Mouse (Mus musculus) heart, adult 2 months (tissue): ENCODE measurements at regions not wholly inside any gene's neighbourhood (a gene's known extent, or its start where the extent isn't known, plus 50 kb on each side); places are given as distances from the start of the nearest gene placed in this dataset.

ENCODE experiments used
- DNase-seq, 2 experiments: peaks; one replicate each; pipeline ENCODE4 v3.0.0; 2021
- H3K27ac ChIP-seq: fragments of 200-600 bp; 2 replicates; pipeline ENCODE4 v1.8.1; 2022
- H3K27me3 ChIP-seq: fragments of 200-500 bp; 2 replicates; pipeline ENCODE4 v1.6.1; 2012; ENCODE audit warnings: mild to moderate bottlenecking, low read length, inconsistent platforms, mixed read lengths; ENCODE audit not compliant: control insufficient read depth, insufficient read depth
- H3K36me3 ChIP-seq: fragments of 200-500 bp; 2 replicates; pipeline ENCODE4 v1.6.1; 2012; ENCODE audit warnings: low read length, inconsistent platforms; ENCODE audit not compliant: control insufficient read depth, insufficient read depth
- H3K4me1 ChIP-seq: fragments of 200-500 bp; 2 replicates; pipeline ENCODE4 v1.6.1; 2011; ENCODE audit warnings: low read length; ENCODE audit not compliant: control insufficient read depth, insufficient read depth
- H3K4me3 ChIP-seq: fragments of 200-600 bp; 2 replicates; pipeline ENCODE4 v1.8.1; 2022
- H3K79me2 ChIP-seq: fragments of 200-500 bp; replicated peaks from 2 replicates; pipeline ENCODE4 v1.6.1; 2012; ENCODE audit warnings: mild to moderate bottlenecking, inconsistent platforms, low read length, moderate library complexity, mixed read lengths; ENCODE audit not compliant: control insufficient read depth, insufficient read depth
- H3K9ac ChIP-seq: fragments of 200-500 bp; 2 replicates; pipeline ENCODE4 v1.6.1; 2012; ENCODE audit warnings: low read depth, mild to moderate bottlenecking, control low read depth, inconsistent platforms, low read length, mixed read lengths
- CTCF ChIP-seq: fragments of 200-600 bp; IDR thresholded peaks from 2 replicates; pipeline ENCODE4 v1.8.1; 2022; ENCODE audit warnings: antibody characterized with exemption, mild to moderate bottlenecking, moderate library complexity
- EP300 ChIP-seq: fragments of 200-500 bp; IDR thresholded peaks from 2 replicates; pipeline ENCODE4 v1.6.1; 2011; ENCODE audit warnings: low read depth, low read length, control low read depth; ENCODE audit not compliant: insufficient read depth
- POLR2A ChIP-seq: fragments of 200-500 bp; IDR thresholded peaks from 2 replicates; pipeline ENCODE4 v1.6.1; 2011; ENCODE audit warnings: mild to moderate bottlenecking, low read depth, low read length, control low read depth; ENCODE audit not compliant: insufficient read depth
- WGBS: fragments of 180-500 bp; shearing (Covaris S2); methylation state at CpG from one replicate; pipeline ENCODE4 v1.1.7; 2018; 5-methylcytosine and 5-hydroxymethylcytosine counted together
- intact Hi-C: fragments of 180-260 bp; cut with DNase I; formaldehyde crosslinking; loops from one replicate; pipeline ENCODE4 v1.15.1; 2025
- microRNA-seq, 2 experiments: library from miRNA; unstranded; fragments of <30 nt; microRNA quantifications; one replicate each; pipeline ENCODE4 v1.2.0; 2021

DNA sequence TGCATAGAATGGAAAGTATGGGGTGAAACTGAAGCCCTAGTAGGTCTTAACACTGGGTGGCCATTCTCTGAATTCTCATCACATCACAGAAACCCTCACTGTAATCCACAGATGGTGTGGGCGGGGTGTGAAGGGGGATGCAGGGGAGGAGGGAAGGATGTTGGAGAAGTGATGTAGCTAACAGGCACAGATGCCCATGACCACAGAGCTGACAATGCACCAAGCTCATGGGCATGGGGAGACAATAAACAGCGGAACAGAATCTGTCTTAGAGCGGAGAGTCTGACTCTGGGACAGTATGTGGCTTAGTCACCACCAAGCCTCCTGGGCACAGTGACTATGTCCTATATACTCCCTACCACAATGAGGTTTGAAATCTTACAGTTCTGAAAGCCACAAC lies 63.3 kb upstream of the Fam19a5 start:
- Histone ChIP-seq H3K9ac (no peak overlapping the region), H3K36me3 (no peaks in the 10 kb centered on the region), H3K79me2 (no peaks in the 10 kb centered on the region), H3K4me1 (no peaks in the 10 kb centered on the region), H3K27ac (no peak overlapping the region), H3K4me3 (no peak overlapping the region), H3K27me3 (no peaks in the 10 kb centered on the region)
- DNase-seq = no peak
- WGBS = 71% methylated on average over 3 of the region's 3 CpGs
- intact Hi-C loops = no loop called here
- no peak for TF ChIP-seq POLR2A
- no peak for TF ChIP-seq CTCF
- TF ChIP-seq EP300 = no peak

Small RNAs in the stretch of these regions (microRNA-seq; reads per million reads assigned to microRNA genes)
- 0 reads per million in 2 experiments for gene Gm23416
